Mouse (Mus musculus) common myeloid progenitor, adult 5-6 weeks (primary cell): ENCODE results near the gene Rapgef2. TPM values are rescaled to one million over a fixed set of nuclear protein-coding genes. Genes with fewer than 3 reads are reported as not detected.

Experiments used
- ATAC-seq: replicated peaks from 2 replicates; pipeline ENCODE4 v1.8.0; 2016; ENCODE audit warnings: low read depth, mild to moderate bottlenecking, moderate TSS enrichment, inconsistent platforms; ENCODE audit not compliant: poor library complexity, severe bottlenecking
- total RNA-seq: library from RNA; stranded (forward); fragments of 200-1000, 187-1606 nt; gene quantifications from 2 replicates; pipeline ENCODE4 v1.2.3, GENCODE M21; 2017

Gene Rapgef2
- total RNA-seq, 1 experiment from 2014 or later, result 19.0 TPM

DNA sequence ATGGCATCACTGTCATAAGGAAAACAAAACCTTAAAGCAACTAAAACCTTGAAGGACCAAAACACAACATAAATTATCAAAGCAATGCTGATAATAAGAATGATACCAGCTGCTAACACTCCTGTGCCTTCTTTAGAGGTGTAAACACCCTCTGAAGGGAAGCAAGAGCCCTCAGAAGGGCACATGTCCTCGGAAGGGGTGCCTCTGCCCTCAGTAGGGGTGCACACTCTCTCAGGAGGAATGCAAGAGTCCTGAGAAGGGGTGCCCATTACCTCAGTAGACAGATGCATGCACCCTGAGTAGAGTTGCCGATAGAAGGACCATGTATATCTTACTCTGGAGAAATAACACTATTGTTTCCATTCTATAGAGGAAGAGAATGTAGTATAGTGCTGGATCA is 79.1 kb downstream of the Rapgef2 start:
- ATAC-seq, result no peak

DNA sequence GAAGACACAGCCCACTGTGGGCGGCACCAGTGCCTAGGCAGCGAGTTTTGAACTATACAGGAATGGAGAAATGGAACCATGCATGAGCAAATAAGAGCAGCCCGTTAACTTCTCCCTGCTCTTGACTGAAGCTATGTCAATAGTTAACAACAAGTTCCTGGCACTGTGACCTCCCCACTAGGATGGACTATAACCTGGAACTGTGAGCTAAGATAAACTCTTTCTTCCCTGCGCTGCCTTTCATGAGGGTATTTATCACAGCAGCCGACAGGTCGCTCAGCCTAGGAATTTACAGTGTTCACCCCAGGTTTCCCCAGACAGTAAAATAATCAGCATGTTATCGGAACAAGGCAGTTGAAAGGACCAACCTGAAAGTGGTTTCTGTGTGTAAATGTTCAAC is 79.8 kb downstream of the Rapgef2 start:
- no peak for ATAC-seq

DNA sequence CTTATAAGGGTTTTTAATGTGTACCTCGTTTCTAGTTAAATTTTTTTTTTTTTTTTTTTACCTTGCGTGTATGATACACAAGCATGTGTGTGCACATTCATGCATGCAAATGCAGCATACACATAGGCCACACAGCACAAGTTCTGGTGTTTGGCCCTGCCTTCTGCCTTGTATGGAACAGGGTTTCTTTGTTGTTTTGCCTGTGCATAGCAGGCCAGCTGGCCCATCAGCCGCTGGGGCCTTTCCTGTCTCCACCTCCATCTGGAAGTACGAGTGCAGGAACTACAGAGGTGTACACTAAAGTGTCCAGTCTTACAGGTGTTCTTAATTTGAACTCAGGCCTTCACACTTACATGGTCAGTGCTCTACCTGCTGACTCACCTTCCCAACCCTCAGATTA is 80.3 kb downstream of the Rapgef2 start:
- ATAC-seq, result no peak

DNA sequence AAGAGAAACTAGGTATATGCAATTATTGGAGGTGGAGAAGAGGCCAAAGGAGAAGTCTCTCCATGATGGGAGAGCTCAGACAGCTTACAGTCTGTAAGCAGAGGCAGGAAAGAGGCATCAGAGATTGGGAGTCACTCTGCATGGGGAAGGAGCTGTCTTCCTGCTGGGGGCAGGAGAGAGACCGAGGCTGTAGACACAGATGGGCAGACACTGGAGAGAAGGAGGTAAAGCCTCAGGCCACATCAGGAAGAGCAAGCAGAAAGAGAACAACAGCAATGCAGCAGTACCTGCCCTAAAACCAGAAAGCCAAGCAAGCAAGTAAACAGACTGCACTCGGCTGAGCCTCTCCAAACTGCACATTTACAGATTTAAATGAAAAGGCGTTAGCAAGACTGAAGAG is 81.2 kb downstream of the Rapgef2 start:
- ATAC-seq, result no peak

DNA sequence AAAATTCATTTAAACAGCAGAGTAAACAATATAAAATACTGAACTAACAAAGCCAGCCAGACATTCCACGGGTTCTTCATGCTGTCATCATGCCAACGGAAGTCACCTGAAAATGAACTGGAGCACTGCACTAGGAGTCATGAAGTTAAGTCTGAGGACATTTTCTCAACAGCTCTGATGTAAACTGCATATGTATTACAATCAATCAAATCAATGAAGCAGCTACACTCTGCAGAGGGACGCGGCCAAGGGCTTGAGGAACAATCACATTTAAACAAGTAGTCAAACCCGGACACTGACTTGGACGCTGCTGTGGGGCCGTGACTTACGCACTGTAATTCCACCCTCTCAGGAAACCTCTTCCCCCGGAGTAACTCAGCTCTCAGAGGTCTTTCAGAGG is 82.1 kb downstream of the Rapgef2 start:
- no peak for ATAC-seq

DNA sequence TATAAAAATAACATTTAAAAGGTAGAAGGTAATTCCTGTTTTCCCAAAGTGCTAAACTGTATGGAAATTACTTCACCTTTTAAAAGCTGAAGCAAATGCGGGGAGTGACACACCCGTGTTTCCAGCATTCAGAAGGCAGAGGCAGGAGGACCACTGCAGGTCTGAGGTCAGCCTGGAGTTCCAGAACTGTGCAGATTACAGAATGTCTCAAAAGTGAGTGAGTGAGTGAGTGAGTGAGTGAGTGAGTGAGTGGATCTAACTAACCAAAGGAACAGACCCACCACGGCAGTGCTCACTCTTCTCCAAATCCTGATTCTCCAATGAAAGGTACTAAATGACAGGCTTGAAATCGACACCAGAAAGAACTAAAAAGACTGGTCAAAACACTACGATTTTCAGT is 82.5 kb downstream of the Rapgef2 start:
- ATAC-seq, result no peak

DNA sequence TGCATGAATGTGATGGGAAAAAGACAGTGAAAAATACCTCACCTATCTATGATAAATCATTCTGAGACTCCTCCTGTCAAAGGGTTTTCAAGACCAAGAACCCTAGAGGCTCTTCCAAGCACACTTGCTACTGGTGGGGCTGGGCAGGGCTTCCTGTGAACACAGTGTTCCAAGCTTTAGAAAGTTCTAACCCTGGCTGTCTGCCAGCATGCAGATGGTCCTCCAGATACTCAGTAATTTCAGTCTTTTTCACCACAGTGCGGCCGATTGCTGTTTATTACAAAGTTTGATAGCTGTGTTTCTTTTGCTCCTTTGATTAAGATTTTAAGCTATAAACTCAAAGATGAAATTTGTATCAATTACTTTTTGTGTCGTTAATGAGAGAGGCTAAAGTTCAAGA is 83.1 kb downstream of the Rapgef2 start:
- ATAC-seq, result peak; percentile 42; the same call in 1 of the 2 replicates

DNA sequence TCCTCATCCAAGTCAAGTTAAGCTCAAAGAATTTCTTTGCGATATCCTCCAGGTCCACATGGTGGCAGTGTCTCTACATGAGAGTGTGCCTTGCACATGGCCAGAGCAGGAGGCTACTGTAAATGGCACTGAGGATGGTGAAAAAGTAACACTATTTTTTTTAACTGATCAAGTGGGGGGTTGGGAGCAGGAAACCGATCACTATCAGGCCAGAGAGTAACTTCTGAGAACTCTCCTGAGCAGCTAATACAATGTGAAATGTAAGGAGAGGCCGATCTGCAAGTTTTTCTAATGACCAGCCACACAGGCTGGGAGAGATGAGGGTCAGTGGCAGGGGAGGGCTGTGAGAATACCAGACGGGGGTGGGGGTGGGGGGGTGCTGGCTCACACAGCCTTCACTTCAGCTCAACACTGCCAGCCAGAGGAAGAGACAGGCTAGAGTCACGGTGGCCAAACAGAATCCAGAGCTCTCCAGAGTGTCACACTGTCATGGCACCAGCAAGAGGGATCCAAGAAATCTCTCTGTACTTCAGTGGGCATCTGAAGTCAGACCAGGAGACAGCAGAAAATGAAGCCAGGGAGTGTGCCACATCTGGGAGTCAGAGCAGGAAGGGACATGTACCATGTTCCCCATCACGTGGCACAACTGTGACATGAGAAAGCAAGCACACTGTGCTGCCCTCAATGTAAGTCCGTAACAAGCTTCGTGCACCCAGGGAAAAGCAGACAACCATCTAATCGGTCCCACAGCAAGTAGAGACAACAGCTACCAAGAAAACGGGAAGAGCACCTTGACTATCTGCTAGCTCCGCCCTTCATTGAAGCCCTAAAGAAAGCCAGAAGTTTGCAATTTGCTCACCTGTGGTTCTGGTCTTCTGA is 83.8 kb downstream of the Rapgef2 start:
- ATAC-seq, result peak; percentile 85

DNA sequence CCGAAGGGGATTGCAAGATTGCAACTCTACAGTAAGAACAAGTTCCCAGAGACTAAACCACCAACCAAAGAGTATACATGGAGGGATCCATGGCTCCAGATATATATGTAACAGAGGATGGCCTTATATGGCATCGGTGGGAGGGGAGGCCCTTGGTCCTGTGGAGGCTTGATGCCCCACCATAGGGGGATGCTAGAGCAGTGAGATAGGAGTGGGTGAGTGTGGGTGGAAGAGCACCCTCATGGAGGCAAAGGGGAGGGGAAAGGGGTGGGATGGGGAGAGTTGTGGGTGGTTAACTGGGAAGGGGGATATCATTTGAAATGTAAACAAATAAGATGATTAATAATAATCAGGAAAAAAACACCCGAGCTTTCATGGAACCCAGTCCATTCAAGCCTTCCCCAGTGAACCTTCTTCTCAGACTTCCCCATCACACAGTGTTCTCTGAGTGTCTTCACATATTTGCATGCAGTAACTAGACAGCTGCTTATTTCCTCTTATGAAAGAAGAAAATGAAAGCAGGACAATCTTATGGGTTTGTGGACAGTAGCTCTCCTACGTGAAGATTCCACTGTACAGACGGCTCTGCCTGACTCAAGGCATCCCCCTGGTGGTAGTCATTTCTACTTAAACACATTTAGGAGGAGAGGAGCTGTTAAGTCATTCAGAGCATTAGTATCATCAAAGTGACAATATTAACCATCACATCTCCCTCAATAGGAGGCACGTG is 89.4 kb downstream of the Rapgef2 start:
- peak; percentile 95 for ATAC-seq

DNA sequence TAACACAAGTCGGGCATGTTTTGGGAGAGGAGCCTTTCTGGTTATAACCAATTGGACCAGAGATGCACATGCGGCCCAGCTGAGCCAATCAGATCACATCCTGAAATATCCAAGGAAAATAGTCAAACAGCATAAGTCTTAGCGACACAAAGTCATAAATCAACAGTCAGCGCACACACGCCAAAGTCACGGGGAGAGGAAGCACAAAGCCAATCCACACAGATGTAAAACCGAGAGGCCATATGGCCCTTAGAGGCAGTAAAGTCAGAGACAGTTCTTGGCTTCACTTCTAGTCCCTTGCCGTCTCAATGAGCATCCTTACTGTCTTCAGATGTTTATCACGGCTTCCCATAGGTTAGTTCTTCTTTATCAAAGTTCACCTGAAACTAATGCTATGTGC is 91.0 kb downstream of the Rapgef2 start:
- no peak for ATAC-seq

DNA sequence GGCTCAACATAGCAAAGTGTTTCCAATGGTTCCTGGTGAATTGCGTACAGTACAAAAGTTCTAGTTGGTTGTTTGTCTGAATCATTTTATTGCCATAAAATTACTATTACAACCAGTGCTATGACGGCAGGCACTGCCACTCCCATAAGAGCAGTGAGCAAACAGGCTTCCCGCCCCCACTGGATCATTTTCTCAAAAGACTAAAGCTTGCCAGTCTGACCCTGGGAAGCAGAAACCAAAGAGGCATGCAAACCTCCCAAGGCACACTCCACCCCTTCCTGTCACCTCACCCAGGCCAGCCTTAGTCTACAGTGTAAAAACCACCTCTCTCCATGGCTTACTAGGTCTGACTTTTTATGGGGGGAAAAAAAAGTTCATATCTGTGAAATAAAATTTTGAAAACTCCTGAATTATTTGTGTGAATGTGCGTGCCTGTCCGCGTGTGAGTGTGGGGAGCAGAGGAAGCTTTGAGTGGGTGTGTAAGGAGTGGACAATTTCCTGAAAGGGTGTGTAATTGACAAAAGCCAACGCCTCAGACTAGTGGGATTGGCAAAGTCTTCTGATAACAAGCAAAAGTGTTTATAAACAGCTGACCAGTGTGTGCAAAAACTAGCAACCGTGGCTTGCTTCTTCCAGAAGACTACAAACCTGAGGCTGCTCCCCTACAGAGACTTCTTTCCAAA is 92.1 kb downstream of the Rapgef2 start:
- no peak for ATAC-seq

DNA sequence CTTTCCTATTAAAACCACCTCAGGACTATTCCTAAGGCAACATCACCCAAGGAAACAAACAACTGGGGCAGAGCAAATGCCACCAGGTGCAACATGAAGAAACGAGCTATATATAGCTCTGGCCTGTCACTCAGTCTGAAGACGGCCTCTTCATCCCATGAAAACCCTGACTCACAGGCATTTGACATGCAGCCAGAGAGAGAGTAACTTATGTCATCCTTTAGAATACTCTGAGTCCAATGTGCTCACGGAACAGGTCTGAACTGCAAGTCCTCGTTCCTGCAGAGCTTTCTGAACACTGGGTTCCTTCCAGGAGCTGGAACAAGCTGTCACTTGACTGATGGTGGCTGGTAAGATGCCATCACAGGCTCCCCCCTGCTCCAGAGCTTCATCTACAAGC is 93.3 kb downstream of the Rapgef2 start:
- no peak for ATAC-seq

DNA sequence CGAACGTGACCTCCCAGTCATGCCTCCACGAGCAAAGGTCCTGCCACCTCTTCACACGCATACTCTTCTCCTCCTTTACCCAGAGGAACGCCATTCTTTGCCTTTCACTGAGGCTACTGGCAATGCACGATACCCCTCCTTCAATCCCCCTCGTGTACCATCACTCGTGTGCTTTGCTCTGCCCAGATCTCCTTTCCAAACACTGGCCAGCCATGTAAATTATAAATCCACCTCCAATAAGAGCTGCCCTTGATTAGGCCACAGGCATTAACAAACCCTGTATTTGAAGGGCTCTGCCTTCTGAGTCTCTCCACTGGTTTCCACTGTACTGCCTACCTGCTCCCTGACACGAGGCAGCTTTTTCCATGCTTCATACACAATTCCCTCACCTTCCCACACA is 94.3 kb downstream of the Rapgef2 start:
- no peak for ATAC-seq

DNA sequence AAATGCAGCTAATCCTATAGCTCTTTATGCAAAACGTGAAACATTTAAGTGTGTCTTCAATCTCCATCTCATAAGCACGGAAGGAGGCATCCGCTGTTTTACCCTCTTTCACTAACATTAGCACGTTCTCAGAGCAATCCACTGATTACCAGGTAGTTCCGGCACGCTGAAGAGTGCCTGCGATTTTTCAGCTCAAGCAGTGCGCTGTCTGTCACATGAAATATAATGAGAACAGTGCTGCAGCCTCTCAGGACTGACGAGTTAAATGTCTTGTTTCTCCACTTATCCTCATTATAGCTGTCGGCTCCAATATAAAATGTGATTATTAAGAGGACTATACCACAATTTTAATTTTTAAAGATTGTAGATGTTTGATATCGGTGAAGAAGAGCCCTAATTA is 94.8 kb downstream of the Rapgef2 start:
- ATAC-seq, result no peak

DNA sequence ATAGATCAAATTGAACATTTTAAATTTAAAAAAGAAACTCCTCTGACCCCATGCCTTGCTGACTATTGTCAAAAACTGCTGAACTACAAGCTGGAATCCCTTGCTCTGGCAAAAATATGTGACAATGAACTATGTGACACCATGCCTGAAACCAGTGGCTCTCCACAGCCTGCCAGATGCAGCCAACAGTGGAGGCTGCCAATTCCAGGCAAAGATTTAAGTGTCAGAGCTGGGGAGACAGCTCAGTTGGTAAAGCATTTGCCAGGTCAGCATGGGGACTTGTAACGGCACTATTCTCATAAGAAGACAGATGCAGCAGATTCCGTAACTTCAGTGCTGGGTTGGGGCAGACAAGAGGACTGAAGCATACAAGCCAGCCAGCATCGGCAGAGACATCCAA is 95.9 kb downstream of the Rapgef2 start:
- ATAC-seq, result no peak

DNA sequence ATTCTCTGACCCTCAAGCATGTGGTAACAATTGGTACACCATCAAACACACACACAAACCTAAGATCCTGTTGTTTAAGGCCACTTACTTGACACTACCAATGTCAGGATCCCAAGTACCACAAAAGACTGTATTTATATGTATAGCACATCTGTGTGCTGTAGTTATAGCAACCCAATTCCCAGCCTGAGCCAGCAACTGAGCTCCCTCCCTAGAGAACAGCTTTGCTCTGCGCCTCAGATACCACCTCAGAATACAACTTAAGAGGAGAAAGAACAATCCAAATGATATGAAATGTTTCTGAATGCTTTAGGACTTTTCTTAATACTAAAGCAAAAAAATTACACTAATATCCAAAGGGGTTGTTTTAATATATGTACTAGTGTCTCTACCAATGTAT is 98.4 kb downstream of the Rapgef2 start:
- no peak for ATAC-seq

DNA sequence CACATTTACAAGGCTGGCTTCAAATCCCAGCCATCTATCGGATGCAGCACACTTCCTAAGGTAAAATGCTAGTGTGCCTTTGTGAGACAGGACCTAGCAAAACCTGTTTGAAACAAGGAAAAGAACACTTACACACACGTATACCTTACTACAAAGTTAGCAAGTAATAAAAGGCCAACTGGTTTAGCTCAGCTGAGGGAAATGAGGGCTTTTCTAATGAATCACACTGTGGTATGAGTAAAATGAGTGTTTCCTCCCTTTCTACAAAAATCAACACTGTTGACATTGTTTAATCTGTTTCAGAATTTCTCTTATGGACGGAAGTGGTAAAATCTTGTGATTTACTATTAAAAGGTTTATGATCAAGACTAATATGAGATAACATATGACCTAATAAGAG is 104.0 kb downstream of the Rapgef2 start:
- ATAC-seq, result no peak

DNA sequence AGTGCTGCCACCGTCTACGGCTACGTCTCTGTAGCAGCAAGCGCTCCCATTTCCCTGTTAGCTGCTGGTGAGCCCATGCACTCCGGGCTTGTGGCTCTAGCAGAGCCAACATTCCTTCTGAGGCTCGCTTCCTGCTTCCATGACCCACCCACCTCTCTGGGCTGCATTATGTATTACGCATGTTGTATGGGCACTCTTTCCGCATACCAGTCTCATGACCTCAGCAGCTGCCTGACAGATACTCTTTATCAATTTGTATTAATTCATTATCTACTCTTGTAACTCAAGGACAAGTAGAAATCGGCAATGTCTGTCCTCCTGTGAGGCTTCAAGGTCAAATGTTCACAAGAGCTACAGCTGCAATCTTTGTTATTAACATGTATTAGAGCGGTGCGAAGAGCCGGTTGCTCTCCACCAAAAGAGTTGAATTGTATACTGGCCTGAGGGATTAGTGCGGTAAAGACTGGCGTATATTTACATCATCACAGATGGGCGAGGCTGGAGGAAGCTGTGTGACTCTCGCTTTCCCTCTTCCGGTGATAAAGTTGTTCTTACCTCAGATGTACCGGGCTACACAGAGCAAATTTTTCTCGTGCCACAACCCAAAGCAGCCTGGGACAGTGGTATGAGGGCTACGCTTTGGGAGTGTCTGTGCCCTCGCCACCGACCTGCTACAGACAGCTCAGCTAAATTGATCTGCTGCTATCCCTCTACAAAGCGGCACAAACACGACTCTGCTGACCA is 104.9 kb downstream of the Rapgef2 start:
- ATAC-seq, result peak; percentile 67

DNA sequence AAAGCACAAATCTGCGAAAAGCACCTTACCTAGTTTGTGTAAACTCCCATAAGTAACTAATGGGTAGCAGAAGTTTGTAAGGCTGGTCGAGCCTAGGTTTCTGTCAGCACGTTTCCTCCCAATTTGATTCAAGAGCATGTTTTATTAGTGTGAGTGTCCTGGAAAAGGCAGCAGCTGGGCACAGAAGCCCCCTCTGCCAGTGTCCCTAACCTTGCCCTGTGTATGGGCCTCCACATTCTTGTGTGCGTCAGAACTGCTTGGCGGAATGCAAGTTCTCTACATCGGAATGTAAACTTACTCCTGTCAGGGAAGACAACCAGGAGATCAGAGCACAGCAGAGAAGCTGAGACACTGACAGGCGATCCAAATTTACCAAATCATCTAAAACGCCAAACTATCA is 106.2 kb downstream of the Rapgef2 start:
- ATAC-seq, result no peak

DNA sequence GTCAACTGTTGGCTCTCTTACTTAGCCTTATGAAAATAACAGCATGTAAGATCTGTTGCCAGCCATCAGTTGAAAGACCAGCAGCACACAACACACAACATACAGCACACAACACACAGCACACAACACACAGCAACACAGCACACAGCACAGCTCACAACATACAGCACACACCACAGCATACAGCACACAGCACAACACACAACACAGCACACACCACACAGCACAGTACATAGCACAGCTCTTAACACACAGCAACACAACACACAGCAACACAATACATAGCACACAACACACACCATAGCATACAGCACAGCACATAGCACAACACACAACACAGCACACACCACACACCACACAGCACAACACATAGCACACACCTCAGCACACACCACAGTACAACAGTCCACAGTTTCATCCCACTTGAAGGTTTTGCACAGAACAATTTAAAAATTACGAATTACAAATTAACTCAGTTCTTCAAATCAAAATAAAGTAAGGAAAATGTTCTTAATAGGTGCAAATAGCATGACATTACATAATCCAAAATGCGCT is 106.7 kb downstream of the Rapgef2 start:
- ATAC-seq, result no peak
